Mouse (Mus musculus) hindbrain, embryonic 15.5 days (tissue): Measurements from ENCODE around the gene Casp7. TPM values are rescaled to one million over a fixed set of nuclear protein-coding genes. Genes with fewer than 3 reads are reported as not detected.

ENCODE experiments used
- ATAC-seq: fragments of 200-750 bp; cut with Nextera tagmentation; 2 replicates; pipeline ENCODE4 v1.8.0; 2017; ENCODE audit warnings: low read depth, moderate number of reproducible peaks, moderate TSS enrichment; ENCODE audit not compliant: low FRiP score
- H3K27ac ChIP-seq: fragments of 300-500 bp; sonication (generic); replicated peaks from 2 replicates; pipeline ENCODE4 v1.5.1; 2015; ENCODE audit warnings: mild to moderate bottlenecking, inconsistent platforms
- H3K27me3 ChIP-seq: fragments of 300-500 bp; sonication (generic); 2 replicates; pipeline ENCODE4 v1.6.1; 2015; ENCODE audit warnings: control low read depth, inconsistent platforms
- H3K36me3 ChIP-seq: fragments of 300-500 bp; sonication (generic); 2 replicates; pipeline ENCODE4 v1.6.1; 2015; ENCODE audit warnings: control low read depth, inconsistent platforms
- H3K4me1 ChIP-seq: fragments of 300-500 bp; sonication (generic); replicated peaks from 2 replicates; pipeline ENCODE4 v1.6.1; 2015; ENCODE audit warnings: control low read depth, inconsistent platforms
- H3K4me2 ChIP-seq: fragments of 300-500 bp; sonication (generic); 2 replicates; pipeline ENCODE4 v1.6.1; 2015; ENCODE audit warnings: moderate library complexity, mild to moderate bottlenecking, inconsistent platforms
- H3K4me3 ChIP-seq: fragments of 300-500 bp; sonication (generic); 2 replicates; pipeline ENCODE4 v1.5.1; 2015; ENCODE audit warnings: mild to moderate bottlenecking, inconsistent platforms
- H3K9ac ChIP-seq: fragments of 300-500 bp; sonication (generic); 2 replicates; pipeline ENCODE4 v1.6.1; 2015; ENCODE audit warnings: inconsistent platforms
- H3K9me3 ChIP-seq: fragments of 300-500 bp; sonication (generic); 2 replicates; pipeline ENCODE4 v1.6.1; 2016; ENCODE audit warnings: control low read depth, inconsistent platforms
- WGBS: fragments of 180-500 bp; shearing (Covaris S2); methylation state at CpG from one replicate; pipeline ENCODE4 v1.1.7; 2015; 5-methylcytosine and 5-hydroxymethylcytosine counted together
- polyA plus RNA-seq: library from polyadenylated mRNA; unstranded; fragments of >200 nt; fragmentation: Nextera tagmentation; extraction: Ambion mirVana; gene quantifications from 2 replicates; pipeline ENCODE4 v1.2.1, GENCODE M21; 2015

Gene Casp7
- polyA plus RNA-seq, 1 experiment from 2014 or later = 21.5 TPM

DNA sequence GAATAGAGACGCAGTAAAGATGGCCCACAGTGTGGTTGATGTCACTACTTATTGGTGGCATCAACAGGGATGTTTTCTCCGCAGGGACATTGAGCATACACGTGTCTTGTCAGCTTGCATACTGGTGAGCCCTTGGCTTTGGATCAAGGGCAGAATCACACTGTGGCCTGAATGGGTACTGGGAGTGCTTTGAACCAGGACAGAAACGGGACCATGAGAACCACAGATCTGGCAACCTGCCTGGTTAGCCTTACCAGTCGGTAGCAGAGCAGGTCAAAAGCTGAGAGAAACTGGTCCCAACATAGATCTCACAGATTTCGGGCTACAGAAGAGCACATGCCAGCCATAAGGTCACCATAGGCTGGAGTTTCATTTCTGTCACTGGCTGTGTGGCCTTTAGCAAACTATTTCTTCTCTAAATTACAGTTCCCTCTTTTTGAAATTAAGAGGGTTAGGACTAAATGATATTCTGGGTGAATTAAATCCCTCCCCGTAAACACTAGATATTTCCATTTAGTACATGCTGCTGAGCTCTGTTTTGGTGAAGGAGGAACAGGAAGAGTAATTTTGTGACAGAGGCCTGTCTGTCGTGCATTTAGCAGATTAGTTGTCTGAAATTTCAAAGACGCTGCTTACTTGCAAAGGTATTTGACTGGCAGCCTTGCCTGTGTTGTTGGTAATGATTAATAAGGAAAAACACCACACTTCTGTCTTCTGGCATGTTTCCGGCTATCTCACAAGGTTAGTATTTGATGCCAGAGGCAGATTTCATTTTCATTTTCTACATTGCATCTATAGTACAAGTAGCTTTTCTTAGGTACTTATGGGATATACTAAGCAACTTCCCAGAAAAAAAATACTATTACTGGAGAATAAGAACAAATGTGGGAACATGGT lies 62.5 kb downstream of the Casp7 start:
- no peaks in the 10 kb centered on the region for H3K27me3 ChIP-seq
- no peaks in the 10 kb centered on the region for H3K36me3 ChIP-seq
- H3K4me3 ChIP-seq = no peak overlapping the region
- WGBS = 77% methylated on average over 10 of the region's 10 CpGs
- H3K4me2 ChIP-seq = no peak overlapping the region
- H3K27ac ChIP-seq = no peak overlapping the region
- H3K4me1 ChIP-seq = 0 out of 2 replicates have a peak, but pooled peaks cover 8% of the 10 kb centered on the region
- ATAC-seq = no peak
- no peaks in the 10 kb centered on the region for H3K9me3 ChIP-seq
- no peak overlapping the region for H3K9ac ChIP-seq

DNA sequence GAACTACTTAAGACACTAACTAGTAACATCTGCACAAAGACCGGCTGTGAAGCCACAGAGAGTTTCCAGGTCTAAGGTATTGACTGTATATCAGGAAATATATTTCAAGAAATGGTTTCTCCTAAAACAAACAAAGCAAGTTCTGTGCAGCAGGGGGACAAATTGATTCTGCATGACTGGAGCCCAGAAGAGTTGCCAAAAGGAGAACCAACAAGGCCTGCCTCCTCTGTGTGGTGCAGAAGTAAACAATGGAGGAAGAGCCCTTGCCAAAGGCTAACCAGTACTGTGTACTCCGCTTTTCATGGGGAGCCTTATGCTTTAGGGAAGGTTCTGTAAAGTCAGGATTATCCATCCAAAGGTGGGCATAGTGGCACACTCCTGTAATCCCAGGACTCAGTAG lies 63.3 kb downstream of the Casp7 start:
- 79% methylated on average over 2 of the region's 2 CpGs for WGBS
- 0 out of 2 replicates have a peak, but pooled peaks cover 8% of the 10 kb centered on the region for H3K4me1 ChIP-seq
- no peak for ATAC-seq

DNA sequence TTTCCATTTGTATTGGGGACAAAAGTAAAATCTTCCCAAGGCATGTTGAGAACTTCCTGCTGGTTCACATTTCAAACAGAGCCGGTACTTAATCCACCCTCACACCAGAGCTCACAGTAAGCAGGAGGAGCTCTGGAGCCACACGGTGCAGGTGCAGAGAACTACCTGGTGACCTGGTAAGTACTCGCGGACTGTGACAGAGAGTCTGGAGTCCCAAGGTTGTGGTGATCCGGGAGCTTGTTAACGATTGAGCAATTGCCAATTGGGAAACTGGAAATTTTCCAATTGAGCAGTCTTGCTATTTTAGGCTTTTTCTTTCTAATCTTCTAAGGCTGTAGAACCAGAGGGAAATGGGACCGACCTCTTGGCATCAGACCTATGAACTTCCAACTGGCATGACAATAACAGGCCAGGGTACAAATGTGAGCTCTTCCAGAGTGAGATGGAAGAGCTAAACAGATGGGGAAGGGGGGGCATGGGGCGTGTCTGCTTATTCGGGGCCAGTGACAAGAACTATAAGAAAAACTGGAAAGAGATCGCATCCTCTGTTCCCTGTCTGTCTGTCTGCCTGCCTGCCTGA lies 64.7 kb downstream of the Casp7 start, which contains the start of gene Plekhs1:
Plekhs1 (plus strand) TSS at position 119 of the 580 bp plus-strand sequence.
- Histone ChIP-seq H3K4me1 (0 out of 2 replicates have a peak, but pooled peaks cover 8% of the 10 kb centered on the region), H3K27me3 (no peaks in the 10 kb centered on the region), H3K36me3 (no peaks in the 10 kb centered on the region), H3K4me2 (no peak within 1 kb of the TSS), H3K27ac (no peak within 1 kb of the TSS), H3K9me3 (no peaks in the 10 kb centered on the region), H3K4me3 (no peak within 1 kb of the TSS), H3K9ac (no peak within 1 kb of the TSS)
- no peak for ATAC-seq
- WGBS = 67% methylated on average over 10 of the region's 10 CpGs

More for the DNA sequence above, 63.3 kb downstream of the Casp7 start:
- H3K9me3 ChIP-seq = no peaks in the 10 kb centered on the region
- H3K27ac ChIP-seq = no peak overlapping the region
- H3K36me3 ChIP-seq = no peaks in the 10 kb centered on the region
- no peaks in the 10 kb centered on the region for H3K27me3 ChIP-seq
- H3K4me2 ChIP-seq = no peak overlapping the region
- no peak overlapping the region for H3K4me3 ChIP-seq
- H3K9ac ChIP-seq = no peak overlapping the region

DNA sequence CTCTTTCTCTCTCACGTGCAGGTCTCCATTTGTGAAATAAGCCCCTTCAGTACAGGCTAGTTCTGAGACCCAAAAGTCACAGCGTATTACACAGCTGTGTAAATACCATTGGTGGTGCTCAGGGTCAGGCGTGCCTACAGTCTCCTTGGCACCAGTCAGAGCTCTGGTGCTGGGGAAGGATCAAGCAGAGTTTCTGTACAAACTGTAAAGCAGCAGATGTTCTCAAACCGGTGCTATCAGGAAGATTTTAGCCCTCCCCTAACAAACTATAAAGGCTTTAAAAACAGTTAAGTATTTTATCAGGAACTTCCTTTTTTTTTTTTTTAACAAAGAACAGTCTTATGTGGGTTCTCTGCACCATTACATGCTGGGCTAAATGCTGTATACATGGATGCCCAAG lies 65.9 kb downstream of the Casp7 start:
- no peak overlapping the region for H3K4me3 ChIP-seq
- no peaks in the 10 kb centered on the region for H3K27me3 ChIP-seq
- no peak overlapping the region for H3K9ac ChIP-seq
- 0 out of 2 replicates have a peak, but pooled peaks cover 8% of the 10 kb centered on the region for H3K4me1 ChIP-seq
- no peak overlapping the region for H3K4me2 ChIP-seq
- H3K27ac ChIP-seq = no peak overlapping the region
- H3K36me3 ChIP-seq = no peaks in the 10 kb centered on the region
- ATAC-seq = no peak
- WGBS = 79% methylated on average over 4 of the region's 4 CpGs
- H3K9me3 ChIP-seq = no peaks in the 10 kb centered on the region

DNA sequence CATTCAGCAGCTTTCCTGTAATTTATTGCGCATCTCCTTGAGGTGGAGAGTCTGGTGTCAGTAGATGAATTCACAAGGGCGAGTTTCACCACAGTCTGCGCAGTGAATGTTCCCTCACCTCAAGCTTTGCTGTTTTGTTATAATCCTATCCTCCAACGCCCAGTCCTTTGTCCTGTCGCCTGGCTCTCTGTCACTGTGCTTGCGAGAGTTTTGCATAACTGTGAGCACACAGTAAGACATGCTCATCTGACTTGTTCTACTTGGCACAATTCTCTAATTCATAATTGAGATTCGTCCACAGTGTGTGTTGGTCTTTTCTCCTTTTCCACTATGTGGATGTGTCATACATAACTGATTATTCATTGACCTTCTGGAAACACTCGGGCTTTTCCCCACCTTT lies 69.6 kb downstream of the Casp7 start:
- Histone ChIP-seq H3K4me2 (no peak overlapping the region), H3K9ac (no peak overlapping the region), H3K4me1 (0 out of 2 replicates have a peak, but pooled peaks cover 7% of the 10 kb centered on the region), H3K4me3 (no peak overlapping the region), H3K9me3 (no peaks in the 10 kb centered on the region), H3K27me3 (no peaks in the 10 kb centered on the region), H3K36me3 (no peaks in the 10 kb centered on the region), H3K27ac (no peak overlapping the region)
- WGBS = 74% methylated on average over 8 of the region's 8 CpGs
- ATAC-seq = no peak

DNA sequence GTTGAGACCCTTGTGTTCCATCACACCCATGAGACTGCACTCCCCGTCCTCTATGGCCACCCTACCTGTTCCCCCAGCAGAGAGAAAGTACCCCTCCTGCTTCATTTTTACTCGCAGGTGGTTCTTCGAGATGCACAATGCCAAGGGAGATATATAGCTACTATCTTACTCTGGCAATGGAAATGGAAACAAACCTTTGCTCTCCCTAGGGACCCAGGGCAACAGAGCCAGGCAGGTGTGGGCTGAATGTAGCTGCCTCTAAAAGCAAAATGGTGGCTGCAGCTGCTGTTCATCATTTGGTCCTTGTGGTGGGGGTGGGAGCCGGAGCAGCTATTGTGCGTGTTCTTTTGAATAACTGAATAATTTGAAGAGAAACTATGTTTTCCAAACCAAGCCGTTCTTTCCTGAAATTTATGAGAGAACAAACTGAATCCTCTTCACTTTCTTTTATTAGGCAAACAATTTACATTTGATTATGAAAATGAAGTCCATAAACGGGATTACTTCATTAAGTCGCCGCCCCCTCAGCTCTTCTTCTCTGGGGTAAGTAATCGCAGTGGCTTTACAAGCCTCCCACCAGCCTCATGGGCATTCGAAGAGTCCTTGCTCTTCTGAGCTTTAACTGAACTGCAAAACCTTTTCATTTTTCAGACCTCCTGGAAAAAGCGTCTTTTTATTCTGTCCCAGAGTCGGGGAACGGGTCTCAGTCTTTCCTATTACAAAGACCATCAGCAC lies 73.5 kb downstream of the Casp7 start:
- Histone ChIP-seq H3K27ac (no peak overlapping the region), H3K9me3 (no peaks in the 10 kb centered on the region), H3K9ac (no peak overlapping the region), H3K4me2 (no peak overlapping the region), H3K4me3 (no peak overlapping the region), H3K4me1 (peaks cover 3% of the 10 kb centered on the region), H3K36me3 (no peaks in the 10 kb centered on the region), H3K27me3 (no peaks in the 10 kb centered on the region)
- no peak for ATAC-seq
- 76% methylated on average over 14 of the region's 14 CpGs for WGBS

DNA sequence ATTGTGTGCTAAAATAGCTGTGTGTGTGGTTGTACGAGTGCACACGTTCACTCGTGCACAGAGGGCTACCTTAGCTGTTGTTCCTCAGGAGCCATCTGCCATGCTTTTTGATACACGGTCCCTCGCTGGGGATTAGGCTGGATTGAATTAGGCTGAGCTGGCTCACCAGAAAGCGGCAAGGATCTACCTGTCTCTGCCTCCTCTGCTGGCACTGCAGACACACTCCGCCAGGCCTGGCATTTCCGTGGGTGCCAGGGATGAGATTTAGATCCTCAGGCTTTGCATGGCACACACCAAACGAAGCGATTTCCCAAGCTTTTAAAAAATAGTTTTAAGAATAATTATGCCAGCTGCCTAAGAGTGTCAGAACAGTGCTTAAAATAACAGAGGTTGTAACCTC lies 75.0 kb downstream of the Casp7 start:
- ATAC-seq = no peak
- WGBS = 82% methylated on average over 10 of the region's 10 CpGs
- peaks cover 3% of the 10 kb centered on the region for H3K4me1 ChIP-seq

DNA sequence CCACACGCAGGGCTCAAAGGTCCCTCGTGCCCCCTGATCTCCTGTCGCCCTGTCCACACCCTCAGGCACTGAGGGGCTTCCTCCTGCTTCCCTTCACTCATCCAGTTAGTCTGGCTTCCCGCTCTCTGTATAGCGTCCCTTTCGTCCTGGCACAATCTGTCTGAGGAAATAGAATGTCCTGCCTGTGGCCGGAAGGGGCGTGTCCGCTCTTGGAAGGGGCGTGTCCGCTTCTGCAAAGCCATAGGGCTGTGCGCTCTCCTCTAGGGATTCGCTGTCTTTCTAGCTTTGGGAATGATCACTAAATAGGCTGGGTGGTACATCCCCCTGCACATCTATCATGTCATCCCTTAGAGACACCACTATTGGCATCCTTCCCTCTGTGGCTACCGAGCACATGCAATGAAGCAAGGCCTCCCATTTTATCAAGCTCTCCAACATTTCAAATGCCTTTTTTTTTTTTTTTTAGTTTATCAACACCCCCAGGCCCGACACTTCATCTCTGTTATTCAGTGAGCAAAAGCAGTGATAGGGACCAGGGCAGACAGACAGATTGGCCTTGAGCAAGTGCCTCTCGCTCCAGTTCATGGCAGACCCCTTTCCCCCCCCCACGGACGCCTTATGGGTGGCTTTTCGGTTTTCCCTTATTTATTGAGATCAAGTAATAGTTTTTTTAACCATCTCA lies 78.1 kb downstream of the Casp7 start:
- no peaks in the 10 kb centered on the region for H3K36me3 ChIP-seq
- H3K9me3 ChIP-seq = no peaks in the 10 kb centered on the region
- H3K4me2 ChIP-seq = 0 out of 2 replicates have a peak overlapping the region, but pooled peaks have one; percentile 7
- H3K4me3 ChIP-seq = no peak overlapping the region
- 53% methylated on average over 19 of the region's 19 CpGs for WGBS
- ATAC-seq = no peak
- H3K9ac ChIP-seq = no peak overlapping the region
- H3K4me1 ChIP-seq = peaks cover 3% of the 10 kb centered on the region
- H3K27ac ChIP-seq = no peak overlapping the region
- no peaks in the 10 kb centered on the region for H3K27me3 ChIP-seq

More for the DNA sequence above, 75.0 kb downstream of the Casp7 start:
- H3K9me3 ChIP-seq = no peaks in the 10 kb centered on the region
- H3K4me3 ChIP-seq = no peak overlapping the region
- H3K27me3 ChIP-seq = no peaks in the 10 kb centered on the region
- H3K27ac ChIP-seq = no peak overlapping the region
- H3K9ac ChIP-seq = no peak overlapping the region
- H3K36me3 ChIP-seq = no peaks in the 10 kb centered on the region
- no peak overlapping the region for H3K4me2 ChIP-seq

DNA sequence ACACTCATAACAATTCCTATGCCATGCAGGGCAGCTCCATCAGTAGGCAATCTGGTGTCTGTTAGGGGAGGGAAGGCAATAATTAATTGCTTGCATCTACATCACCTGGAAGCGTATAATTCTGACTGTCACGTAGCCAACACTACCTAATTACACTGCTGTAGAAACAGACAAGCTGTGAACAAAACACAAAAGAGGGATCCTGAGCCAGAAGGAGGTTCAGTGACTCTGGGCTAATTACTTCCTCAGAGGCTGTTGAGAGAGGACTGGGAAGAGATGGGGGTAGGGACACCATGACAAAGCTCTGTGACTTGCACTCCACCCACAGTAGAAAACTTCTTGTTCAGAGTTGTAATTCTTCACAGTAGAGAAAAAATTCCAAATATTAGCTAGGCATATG lies 79.6 kb downstream of the Casp7 start:
- H3K4me1 ChIP-seq = peaks cover 3% of the 10 kb centered on the region
- H3K36me3 ChIP-seq = no peaks in the 10 kb centered on the region
- no peaks in the 10 kb centered on the region for H3K27me3 ChIP-seq
- 22% methylated on average over 2 of the region's 2 CpGs for WGBS
- ATAC-seq = peak; percentile 39; the same call in 1 of the 2 replicates
- H3K9ac ChIP-seq = no peak overlapping the region
- no peaks in the 10 kb centered on the region for H3K9me3 ChIP-seq
- no peak overlapping the region for H3K4me2 ChIP-seq
- no peak overlapping the region for H3K4me3 ChIP-seq
- H3K27ac ChIP-seq = no peak overlapping the region

DNA sequence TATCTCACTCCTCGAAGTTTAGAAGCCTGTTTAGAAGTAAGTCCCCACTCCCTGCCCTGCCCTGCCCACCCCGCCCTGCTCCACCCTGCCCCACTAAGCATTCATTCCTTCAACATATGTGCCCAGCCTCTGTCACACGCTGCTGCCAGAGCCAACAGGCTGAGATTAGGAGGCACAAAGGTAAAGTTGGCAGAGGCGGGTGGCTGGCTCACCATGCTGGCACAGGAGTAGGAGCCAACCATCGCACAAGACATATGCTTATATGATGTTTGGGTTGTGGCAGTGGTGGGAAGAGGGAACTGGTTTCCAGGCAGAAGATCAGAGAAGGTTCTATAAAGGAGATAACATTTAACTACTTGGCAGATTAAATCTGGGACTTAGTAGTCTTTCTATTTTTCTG lies 80.3 kb downstream of the Casp7 start:
- ATAC-seq = no peak
- Histone ChIP-seq H3K27ac (no peak overlapping the region), H3K27me3 (no peaks in the 10 kb centered on the region)

DNA sequence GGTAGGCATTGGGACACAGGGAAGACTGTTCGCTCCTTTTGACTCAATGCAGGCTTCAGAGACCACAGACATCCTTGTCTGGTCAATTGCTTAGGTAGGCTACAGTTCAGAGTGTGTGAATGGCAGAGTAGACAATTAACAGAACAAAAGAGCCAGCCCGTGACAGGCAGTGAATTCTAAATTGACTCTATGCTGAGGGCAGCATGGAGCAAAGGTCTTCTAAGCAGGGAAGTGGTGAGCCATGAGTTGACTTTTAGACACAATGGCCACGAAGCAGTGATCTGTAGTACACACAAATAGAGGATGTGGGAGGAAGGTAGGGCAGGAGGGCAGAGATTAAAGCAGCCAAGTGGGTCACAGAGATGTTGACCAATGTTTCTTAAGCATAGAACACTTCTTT lies 80.9 kb downstream of the Casp7 start:
- Histone ChIP-seq H3K4me2 (no peak overlapping the region), H3K4me1 (peaks cover under 1% of the 10 kb centered on the region), H3K27ac (no peak overlapping the region), H3K4me3 (no peak overlapping the region), H3K9ac (no peak overlapping the region), H3K27me3 (no peaks in the 10 kb centered on the region), H3K36me3 (no peaks in the 10 kb centered on the region), H3K9me3 (no peaks in the 10 kb centered on the region)
- 29% methylated on average over 3 of the region's 3 CpGs for WGBS
- ATAC-seq = no peak

More for the DNA sequence above, 80.3 kb downstream of the Casp7 start:
- H3K36me3 ChIP-seq = no peaks in the 10 kb centered on the region
- H3K4me2 ChIP-seq = no peak overlapping the region
- 84% methylated on average over 5 of the region's 5 CpGs for WGBS
- peaks cover 3% of the 10 kb centered on the region for H3K4me1 ChIP-seq
- no peak overlapping the region for H3K4me3 ChIP-seq
- no peaks in the 10 kb centered on the region for H3K9me3 ChIP-seq
- H3K9ac ChIP-seq = no peak overlapping the region
